Mouse (Mus musculus) right cerebral cortex, postnatal 4 days (tissue): ENCODE data around the gene Ndufs7.
"Not testable (repeated sequence)": the region's sequence is repeated elsewhere in the genome, so short reads cannot be mapped to it uniquely, and the experiment has no call there.

ENCODE experiments used
- DNase-seq: peaks from one replicate; pipeline ENCODE4 v3.0.0-alpha.2; 2022

Gene Ndufs7

DNA sequence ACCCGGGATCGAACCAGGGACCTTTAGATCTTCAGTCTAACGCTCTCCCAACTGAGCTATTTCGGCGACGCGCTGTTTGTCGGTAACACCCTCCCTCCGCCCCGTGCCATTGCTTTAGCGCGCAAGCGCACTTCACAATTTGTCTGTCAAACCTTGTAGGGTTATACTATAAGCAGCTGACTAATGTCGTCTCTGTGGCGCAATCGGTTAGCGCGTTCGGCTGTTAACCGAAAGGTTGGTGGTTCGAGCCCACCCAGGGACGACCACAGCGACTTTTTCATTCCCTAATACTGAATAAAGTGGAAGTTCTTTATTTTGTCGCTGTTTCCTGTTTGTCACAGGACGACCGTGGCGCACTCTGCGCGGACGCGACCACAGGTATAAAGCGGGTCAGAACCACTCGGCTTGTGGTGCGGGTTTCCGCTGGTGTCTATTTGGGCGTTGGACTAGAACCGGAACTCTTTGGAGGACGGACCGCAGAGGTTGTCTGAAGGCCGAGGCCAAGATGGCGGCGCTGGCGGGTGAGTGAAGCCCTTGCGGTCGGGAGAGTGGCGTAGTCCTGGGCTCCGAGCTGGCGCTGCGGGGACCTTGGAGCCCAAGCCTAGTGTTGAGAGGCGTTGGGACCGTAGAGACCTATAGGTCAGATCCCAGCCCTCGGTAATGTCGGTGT is at the start of gene Ndufs7:
Gene Ndufs7 (plus strand): TSS at position 151 of the 670 bp plus-strand sequence.
- peak; percentile 94 for DNase-seq

GRCm38 (mm10) chr10:80199440-80200008 is 49.4 kb upstream of the Ndufs7 start:
- DNase-seq: peak; percentile 64

DNA sequence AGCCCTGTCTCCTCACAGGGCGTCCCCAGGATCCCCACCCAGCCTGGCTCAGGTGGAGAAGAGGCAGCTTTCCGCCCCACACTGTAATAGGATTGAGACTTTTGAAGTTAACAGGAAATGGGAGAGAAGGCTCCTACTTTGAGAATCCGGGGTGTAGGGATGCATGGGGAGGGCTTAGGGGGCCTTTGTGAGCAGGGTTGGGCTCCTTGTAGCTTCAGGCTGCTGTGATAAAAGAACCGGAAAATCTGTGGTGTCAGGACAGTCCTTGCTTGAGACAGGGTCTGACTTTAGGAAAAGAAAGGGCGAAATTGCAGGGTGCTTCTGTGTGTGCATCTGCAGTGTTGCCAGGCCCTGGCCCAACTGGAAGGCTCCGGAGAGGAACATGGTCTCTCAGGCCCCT is 48.4 kb upstream of the Ndufs7 start:
- DNase-seq: no peak

- no peak for DNase-seq
These were observed 44.9 kb upstream of the Ndufs7 start for GRCm38 (mm10) chr10:80204055-80204454.

DNA sequence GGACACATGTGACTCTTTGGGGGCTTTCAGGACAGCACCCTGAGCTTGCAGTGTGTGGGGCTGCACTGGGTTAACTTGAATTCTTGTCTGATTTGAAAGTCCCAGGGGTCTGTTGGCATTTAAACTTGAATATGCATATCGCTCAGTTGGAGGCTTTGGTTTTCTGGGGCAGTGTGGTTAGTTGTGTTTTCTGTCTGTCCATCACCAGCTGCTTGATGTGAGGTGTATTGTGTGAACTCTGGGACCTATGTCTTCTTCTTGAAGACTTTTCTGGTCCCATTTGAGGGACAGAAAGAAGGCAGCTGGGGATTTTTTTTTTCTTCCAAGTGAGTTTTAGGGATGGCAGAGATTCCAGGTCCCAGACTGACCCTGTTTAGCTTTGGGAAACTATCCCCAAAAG is 41.7 kb upstream of the Ndufs7 start:
- DNase-seq: no peak

DNA sequence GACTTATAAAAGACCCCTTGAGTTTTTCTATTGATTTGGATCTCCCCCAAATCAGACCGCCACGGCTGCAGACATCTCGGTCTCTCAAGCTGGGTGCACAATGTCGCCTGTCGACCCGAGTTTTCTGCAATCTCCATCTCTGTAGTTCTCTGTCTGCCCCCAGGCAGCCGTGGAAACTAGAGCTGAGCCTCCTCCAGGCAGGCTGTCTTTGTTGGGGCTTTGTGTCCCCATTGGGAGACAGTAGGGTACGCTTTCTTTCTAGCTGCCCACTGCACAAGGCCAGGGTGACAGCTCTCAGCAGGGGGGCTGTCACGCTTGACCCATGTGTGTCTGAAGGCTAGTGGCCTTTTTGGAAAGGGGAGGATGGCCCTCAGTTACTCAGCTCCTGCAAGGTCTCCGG is 41.2 kb upstream of the Ndufs7 start:
- DNase-seq: no peak

DNA sequence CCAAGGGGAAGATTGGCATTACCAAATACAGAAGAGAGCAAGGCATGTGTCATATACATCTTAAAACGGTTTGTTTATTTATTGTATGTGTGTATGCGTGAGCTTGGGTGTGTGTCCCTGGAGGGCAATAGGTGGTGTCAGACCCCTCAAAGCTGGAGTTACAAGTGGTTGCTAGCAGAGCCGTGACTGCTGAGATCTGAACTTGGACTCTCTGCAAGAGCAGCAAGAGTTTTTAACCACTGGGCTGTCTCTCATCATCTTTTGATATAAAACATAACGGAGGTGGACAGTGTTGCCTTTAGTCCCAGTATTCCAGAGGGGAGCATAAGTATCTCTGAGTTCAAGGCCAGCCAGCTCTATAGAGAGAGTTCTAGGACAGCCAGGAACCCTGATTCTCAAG is 40.7 kb upstream of the Ndufs7 start:
- DNase-seq: no peak

DNA sequence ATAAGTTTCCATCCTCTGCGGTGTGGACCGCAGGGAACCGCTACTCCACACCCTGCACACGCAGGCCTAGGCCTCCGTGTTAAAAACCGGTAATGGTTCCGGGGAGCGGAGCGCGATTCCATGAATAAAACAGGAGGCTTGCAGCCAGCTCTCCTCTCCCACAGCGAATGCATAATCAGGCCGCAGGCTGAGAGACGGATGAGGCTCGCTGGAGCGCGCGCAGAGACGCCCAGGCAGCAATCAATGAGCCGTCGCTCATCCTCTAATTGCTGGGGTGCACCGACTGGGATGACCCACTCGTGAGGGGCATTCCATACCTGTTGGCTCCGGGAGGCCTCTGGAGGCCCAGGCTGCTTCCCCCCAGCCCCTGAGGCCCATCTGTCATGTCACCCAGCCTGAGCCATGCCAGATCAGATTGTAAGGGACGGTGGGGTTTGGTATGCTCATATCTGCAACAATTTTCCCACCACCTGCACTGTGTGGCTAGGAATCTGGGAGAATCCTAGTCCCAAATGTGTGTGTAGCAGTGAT is 40.0 kb upstream of the Ndufs7 start:
- DNase-seq: peak; percentile 48

GRCm38 (mm10) chr10:80211547-80212103 is 37.3 kb upstream of the Ndufs7 start:
- not testable (repeated sequence) for DNase-seq

- no peak for DNase-seq
These were observed 33.7 kb upstream of the Ndufs7 start for GRCm38 (mm10) chr10:80215048-80215772.

GRCm38 (mm10) chr10:80220676-80221075 is 28.2 kb upstream of the Ndufs7 start:
- DNase-seq: no peak

GRCm38 (mm10) chr10:80223137-80223536 is 25.8 kb upstream of the Ndufs7 start:
- not testable (repeated sequence) for DNase-seq

- no peak for DNase-seq
These were observed 22.9 kb upstream of the Ndufs7 start for GRCm38 (mm10) chr10:80226071-80226415.

DNA sequence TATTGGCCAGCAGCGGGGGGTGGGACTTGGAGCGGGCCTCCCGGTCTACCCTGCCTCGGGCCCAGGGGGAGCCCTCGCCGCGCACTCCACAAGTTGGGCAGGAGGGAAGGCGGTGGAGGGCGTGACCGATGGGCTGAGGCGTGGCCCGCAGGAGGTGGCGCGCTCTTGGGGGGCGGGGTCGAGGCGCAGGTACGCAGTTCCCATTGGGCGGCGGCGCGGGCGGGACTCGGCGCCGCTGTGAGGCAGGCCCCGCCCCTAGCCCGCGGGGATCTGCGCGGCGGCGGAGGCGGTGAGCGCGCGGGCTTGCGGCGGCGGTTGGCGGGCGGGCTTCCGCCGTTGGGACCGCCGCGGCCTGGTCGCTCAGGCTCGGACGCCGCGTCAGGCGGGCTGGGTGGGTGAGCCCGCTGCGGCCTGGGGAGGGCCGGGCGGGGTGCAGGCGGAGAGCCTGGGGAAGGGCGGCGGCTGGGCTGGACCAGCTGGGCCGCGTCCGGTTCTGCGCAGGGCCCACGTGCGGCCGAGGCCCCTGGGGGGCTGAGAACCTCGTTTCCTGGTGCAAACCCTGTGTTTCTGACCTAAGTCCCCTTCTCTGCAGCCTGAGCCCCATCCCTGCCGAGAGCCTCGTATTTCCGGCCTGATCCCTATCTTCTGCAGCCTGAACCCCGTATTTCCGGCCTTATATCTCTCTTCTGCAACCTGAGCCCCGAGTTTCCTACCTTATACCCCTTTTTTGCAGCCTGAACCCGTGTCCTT is 22.3 kb upstream of the Ndufs7 start, which contains the start of gene Mum1:
Gene Mum1 (plus strand): TSS at position 19 of the 750 bp plus-strand sequence.
- peak; percentile 94 for DNase-seq

DNA sequence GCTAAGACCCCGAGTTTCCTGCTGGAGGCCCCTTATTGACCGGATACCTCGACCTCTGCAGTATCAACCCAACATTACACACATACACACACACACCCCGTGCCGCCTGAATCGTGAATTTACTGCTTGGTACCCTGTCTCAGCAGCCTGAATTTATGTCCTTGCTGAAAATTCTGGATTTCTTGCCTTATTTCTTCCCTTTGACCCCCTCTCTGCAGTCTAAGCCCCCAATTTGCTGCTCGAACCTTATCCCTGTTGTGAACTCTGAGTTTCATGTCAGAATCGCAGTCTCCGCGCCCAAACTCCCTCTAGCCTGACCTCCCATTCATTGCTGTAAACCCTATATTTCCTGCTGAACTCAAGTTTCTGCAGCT is 21.8 kb upstream of the Ndufs7 start:
- no peak for DNase-seq

GRCm38 (mm10) chr10:80227877-80228775 is 20.8 kb upstream of the Ndufs7 start:
- DNase-seq: peak; percentile 60

DNA sequence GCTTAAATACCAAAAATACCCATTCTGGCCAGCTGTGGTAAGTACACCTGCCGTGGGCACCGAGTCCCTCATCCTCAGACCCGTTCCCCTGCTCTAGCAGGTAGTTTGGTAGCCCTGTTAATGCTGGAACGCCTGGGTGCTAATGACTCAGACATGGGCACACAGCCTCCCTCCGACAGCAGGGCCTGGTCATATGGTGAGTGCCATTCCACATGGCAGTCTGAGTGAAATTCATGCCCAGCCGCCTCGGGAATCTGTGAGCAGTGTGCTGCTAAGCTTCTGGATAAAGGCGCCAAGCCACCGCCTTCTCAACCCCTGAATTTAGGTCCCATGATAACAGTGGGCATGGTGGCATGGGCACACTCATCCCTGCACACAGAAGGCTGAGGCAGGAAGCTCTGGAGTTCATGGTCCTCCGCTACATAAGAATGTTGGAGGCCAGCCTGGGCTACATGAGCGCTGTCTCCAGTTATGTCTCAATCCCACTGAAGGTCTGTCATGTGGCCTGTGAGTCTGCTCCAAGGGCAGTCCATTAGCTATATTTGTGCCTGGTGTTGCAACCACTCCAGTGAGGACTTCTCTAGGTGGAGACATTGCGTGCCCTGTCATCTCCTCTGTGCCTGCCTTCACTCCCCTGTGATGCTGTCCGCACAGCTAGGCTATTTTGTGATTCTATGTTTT is 12.6 kb upstream of the Ndufs7 start:
- no peak for DNase-seq

- DNase-seq: no peak
These were observed 11.9 kb upstream of the Ndufs7 start for GRCm38 (mm10) chr10:80237020-80237419.

GRCm38 (mm10) chr10:80238306-80238705 is 10.6 kb upstream of the Ndufs7 start:
- DNase-seq: no peak

DNA sequence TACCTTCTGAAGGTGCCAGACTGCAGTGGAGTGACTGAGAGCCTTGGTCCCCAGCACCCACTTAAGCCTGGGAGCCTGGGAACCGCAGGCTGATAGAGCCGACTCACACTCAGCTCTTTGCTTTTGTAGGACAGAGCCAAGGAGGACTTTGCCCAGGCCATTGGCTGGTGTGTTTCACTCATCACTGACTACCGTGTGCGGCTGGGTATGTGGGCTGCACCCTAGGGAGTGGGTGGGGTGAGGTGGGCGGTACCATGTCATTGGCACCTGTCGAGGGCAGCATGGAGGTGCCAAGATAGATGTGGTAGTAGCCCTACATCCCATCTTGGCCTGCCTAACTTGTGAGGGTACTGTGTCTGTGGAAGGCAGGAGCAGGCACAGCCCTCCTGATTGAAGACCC is 9.1 kb upstream of the Ndufs7 start:
- DNase-seq: no peak

GRCm38 (mm10) chr10:80242088-80242487 is 6.8 kb upstream of the Ndufs7 start:
- DNase-seq: no peak
